Comparison of ENCODE assay signal across 10 mouse cellular contexts in the genomic region with DNA sequence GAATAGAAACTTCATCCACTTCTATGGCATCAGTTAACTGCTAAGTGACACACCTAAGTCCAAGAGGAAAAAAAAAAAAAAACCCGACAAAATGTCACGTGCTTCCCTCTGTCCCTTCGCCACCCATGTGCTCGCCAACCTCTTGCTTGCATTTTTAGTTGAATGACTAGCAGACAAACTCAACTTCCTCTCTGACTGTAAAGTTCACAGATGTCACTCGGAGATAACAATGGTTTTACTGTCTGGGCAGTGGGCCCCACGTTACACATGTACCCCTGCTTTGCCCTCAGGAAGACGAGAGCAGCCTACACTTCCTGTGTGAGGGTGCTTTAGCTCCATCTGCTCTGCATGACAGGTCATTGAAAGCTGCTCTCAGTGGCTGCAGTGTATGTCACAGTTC. TPM values are rescaled to one million over a fixed set of nuclear protein-coding genes. Genes with fewer than 3 reads are reported as not detected.
DNase-seq lines count a peak whose midpoint lies in the region; ATAC-seq lines count a peak whose summit lies in the region.
"Had no signal": no experiment of that assay in that cellular context is flagged by ENCODE, and none has a peak within 500 bp of the region (broad histone marks: within the 10 kb centered on the region; RNA-seq: fewer than 3 reads in every experiment).

No protein-coding gene starts in this region.

- 37% methylated on average over 7 of the region's 7 CpGs for WGBS in liver, embryonic 11.5 days

- no peak overlapping the region for H3K4me3 ChIP-seq in liver, embryonic 11.5 days (ENCODE audit: low read depth, low read length)

- H3K4me1 ChIP-seq in liver, embryonic 11.5 days (replicated peaks; ENCODE audit: control insufficient read depth, insufficient read depth, low read length): peaks cover 22% of the 10 kb centered on the region

- H3K4me2 ChIP-seq in liver, embryonic 11.5 days: no peak overlapping the region
- H3K4me2 ChIP-seq: hindbrain, embryonic 14.5 days had no signal

- H3K9ac ChIP-seq in liver, embryonic 11.5 days (ENCODE audit: low read depth, low read length): no peak overlapping the region
- H3K9ac ChIP-seq: hindbrain, embryonic 14.5 days had no signal

- ATAC-seq in liver, embryonic 11.5 days (replicated peaks; ENCODE audit: low FRiP score): peak; percentile 65

- peak; percentile 99 for DNase-seq in 416B (ENCODE audit: low read depth)
- peak; percentile 83 for DNase-seq in CD4-positive, CD25-positive, alpha-beta regulatory T cell, adult 2 months (ENCODE audit: low read depth, low spot score)
- DNase-seq in liver, embryonic 11.5 days (ENCODE audit: low spot score): no peak
- peak; percentile 68 to 73 for DNase-seq in natural killer cell, adult 2 months (ENCODE audit: low spot score in 2 of 2)
- no peak for DNase-seq in layer of hippocampus, adult 11-12 months (ENCODE audit: low spot score)
- DNase-seq in urinary bladder, postnatal 10 days (ENCODE audit: low spot score): no peak
- no peak for DNase-seq in cerebellum, adult 11-12 months
- DNase-seq: cerebellum, adult 18-20 months; heart, adult 18-20 months had no signal

- H3K27ac ChIP-seq in liver, embryonic 11.5 days (ENCODE audit: low read depth, low read length): no peak overlapping the region
- H3K27ac ChIP-seq: hindbrain, embryonic 14.5 days had no signal

- H3K9me3 ChIP-seq in liver, embryonic 11.5 days (ENCODE audit: control insufficient read depth, low read length): no peaks in the 10 kb centered on the region

- no peaks in the 10 kb centered on the region for H3K27me3 ChIP-seq in liver, embryonic 11.5 days (replicated peaks; ENCODE audit: control insufficient read depth, insufficient read depth, low read length)

- H3K36me3 ChIP-seq in liver, embryonic 11.5 days (ENCODE audit: control insufficient read depth, insufficient read depth, low read length): no peaks in the 10 kb centered on the region; the same call in 1 of the 2 replicates

RNA-seq across cellular contexts. Expression of gene Ubash3a, which starts 16.2 kb away (rescaled TPM):
- 37.9 and 42.5 TPM in 2 replicates for polyA plus RNA-seq in liver, embryonic 11.5 days (2014; fragmentation: Nextera tagmentation; extraction: Ambion mirVana)
- polyA plus RNA-seq: hindbrain, embryonic 14.5 days had no signal

RNA-seq across cellular contexts. Expression of gene Tmprss3, which starts 25.1 kb away (rescaled TPM):
- polyA plus RNA-seq in liver, embryonic 11.5 days (2014; fragmentation: Nextera tagmentation; extraction: Ambion mirVana): 0.12 and 0.45 TPM in 2 replicates

RNA-seq across cellular contexts. Expression of gene Rsph1, which starts 53.3 kb away (rescaled TPM):
- 0.40 and 0.88 TPM in 2 replicates for polyA plus RNA-seq in liver, embryonic 11.5 days (2014; fragmentation: Nextera tagmentation; extraction: Ambion mirVana)

RNA-seq across cellular contexts. Expression of gene Tff1, which starts 58.8 kb away (rescaled TPM):
- polyA plus RNA-seq in liver, embryonic 11.5 days (2014; fragmentation: Nextera tagmentation; extraction: Ambion mirVana): not detected in 2 replicates
- polyA plus RNA-seq: hindbrain, embryonic 14.5 days had no signal

Comparison
In these comparisons a context has a peak if more than half of its experiments do, and no peak if none do; other contexts are left out.
1. DNase-seq: peak in 416B (single experiment), CD4-positive, CD25-positive, alpha-beta regulatory T cell, adult 2 months (single experiment) and natural killer cell, adult 2 months (2 of 2); none in liver, embryonic 11.5 days (single experiment), layer of hippocampus, adult 11-12 months (single experiment), urinary bladder, postnatal 10 days (single experiment) and cerebellum, adult 11-12 months (single experiment).